Mouse (Mus musculus) left cerebral cortex, postnatal 14 days (tissue): ENCODE measurements around the gene Fam172a. TPM values are rescaled to one million over a fixed set of nuclear protein-coding genes. Genes with fewer than 3 reads are reported as not detected.

ENCODE experiments used
- DNase-seq, 2 experiments: peaks; one replicate each; pipeline ENCODE4 v3.0.0; 2021 to 2022; ENCODE audit warnings: low spot score in 2 of 2, mixed read lengths in 1 of 2
- intact Hi-C: fragments of 180-260 bp; cut with DNase I; formaldehyde crosslinking; loops from one replicate; pipeline ENCODE4 v1.15.1; 2025
- total RNA-seq, 2 experiments: library from RNA; stranded (reverse); gene quantifications; 2 replicates each; pipeline ENCODE4 v1.2.3; 2021

The Fam172a gene
- total RNA-seq, 2 experiments from 2014 or later: 39.8 to 41.5 TPM

DNA sequence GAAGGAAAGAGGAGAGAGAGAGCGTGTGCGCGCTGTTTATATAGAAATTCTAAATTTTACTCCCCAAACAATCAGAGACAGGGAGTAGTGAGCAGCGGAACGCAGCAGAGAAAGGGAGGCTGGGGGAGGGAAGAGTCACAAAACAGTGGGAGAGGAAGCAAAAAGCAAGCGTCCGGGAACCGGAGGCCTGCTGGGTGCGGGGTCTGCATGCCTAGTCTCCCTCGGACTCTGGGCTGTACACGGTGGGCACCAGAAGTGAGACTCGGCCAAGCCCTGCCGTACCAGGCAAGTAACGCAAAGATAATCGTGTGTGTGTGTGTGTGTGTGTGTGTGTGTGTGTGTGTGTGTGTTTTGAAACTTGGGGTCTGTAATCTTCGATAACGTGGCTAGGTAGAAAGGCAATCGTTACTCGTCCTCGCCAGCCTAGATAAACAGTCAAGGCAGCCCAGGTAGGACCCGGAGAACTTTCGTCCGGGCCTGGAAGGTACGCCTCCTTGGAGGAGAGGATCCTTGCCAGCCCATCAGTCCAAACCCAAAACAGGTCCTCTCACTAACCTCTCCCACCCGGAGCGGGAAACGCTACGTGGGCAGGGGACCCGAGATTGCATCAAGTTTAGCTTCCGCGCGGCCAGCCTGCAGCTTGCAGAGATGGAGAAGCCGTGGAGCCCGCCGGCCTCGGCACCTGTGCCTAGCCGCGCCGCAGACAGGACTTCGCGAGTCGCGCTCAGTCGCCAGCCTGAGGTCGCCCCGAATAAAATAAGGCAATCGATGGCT, 500.9 kb downstream of the Fam172a start:
- peak; percentile 30 to 34 for DNase-seq
- intact Hi-C loops: loop anchor here (2.0 to 10.0 kb wide), 7 partner anchors 225 to 1358 kb away; no protein-coding TSS in a partner anchor

DNA sequence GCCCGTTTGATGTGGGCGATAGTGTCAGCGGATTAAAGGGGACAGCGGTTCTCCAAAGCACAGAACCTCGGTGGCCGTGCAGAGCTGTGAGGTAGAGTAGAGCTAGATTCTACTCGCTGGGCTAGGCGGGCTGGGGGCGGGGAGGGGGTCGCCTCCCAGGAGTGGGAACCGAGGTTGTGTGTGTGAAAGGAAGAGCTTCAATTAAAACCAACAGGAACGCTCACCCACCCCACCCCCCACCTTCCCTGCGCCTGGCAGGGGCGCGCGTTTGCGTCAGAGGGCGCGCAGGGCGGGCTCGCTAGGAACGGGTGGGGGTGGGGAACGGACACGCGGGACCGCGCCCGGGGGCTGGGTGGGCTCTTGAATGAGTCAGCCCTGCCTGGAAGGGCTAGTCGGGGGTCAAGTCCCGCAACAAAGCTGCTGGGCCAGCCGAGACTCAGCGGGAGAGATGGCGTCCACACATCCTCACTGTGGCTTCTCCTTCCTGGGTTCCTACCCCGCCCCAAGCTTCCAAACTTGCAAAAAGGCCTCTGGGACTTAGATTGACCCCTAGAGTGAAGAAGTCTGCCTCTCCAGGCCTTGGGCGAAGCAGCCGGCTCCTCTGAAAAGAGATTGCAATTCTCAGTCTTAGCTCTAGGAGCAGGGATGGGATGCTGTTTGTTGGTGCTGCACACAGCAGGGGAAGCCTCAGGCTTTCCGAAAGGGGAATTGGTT, 501.7 kb downstream of the Fam172a start:
- DNase-seq: peak; percentile 67 to 76
- intact Hi-C loops: loop anchor here (2.0 to 10.0 kb wide), 7 partner anchors 224 to 1359 kb away; no protein-coding TSS in a partner anchor

GRCm38 (mm10) chr13:78205426-78205825, 503.6 kb downstream of the Fam172a start:
- no peak for DNase-seq
- intact Hi-C loops: loop anchor here (10.0 kb wide), 4 partner anchors 379 to 1361 kb away; no protein-coding TSS in a partner anchor

GRCm38 (mm10) chr13:78206891-78207430, 505.1 kb downstream of the Fam172a start:
- intact Hi-C loops: loop anchor here (10.0 kb wide), 4 partner anchors 378 to 1362 kb away; no protein-coding TSS in a partner anchor
- no peak for DNase-seq

DNA sequence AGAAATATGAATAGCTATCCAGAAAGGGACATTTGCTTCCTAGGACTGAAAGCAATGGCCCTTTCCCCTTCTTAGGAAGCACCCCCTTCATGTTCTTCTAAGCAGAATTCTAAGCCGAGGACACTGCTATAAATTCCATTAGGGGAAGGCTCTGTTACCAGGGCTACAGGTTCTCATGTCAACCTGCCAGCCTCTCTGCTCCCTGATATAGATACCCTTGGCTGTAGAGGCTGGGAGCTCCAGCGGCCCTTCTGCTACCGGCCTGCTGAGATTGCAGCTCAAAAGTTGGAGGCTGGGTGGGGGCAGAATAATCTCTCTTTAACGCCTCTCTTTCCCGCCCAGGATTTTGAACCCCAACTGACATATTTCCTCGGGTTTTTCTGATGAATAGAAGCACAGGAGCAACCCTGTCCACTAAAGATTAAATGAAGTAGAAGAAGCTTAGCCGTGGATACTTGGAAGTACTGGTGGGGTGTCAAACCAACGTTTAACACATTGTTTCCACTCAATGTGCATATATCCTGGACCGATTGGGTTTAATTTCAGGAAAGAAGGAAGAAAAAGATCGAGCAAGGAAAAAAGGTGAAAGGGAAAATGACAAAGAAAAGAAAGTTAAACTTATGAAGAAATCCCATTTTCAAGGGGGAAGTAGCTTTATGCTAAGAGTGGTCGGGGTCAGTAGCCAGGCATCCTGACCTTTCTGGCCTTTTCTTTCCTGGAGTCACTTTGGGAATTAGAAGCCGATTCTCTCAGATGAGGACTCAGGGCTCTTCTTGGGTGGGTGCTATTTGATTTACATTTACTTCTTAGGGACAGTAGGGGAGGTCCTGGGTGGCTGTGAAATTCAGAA, 506.2 kb downstream of the Fam172a start:
- no peak for DNase-seq
- intact Hi-C loops: loop anchor here (10.0 kb wide), 4 partner anchors 377 to 1363 kb away; no protein-coding TSS in a partner anchor

- no peak for DNase-seq
- intact Hi-C loops: loop anchor here (10.0 kb wide), 4 partner anchors 376 to 1364 kb away; no protein-coding TSS in a partner anchor
Observed at GRCm38 (mm10) chr13:78208689-78209410, 507.0 kb downstream of the Fam172a start.

- no peak for DNase-seq
- intact Hi-C loops: loop anchor here (10.0 kb wide), 4 partner anchors 375 to 1365 kb away; no protein-coding TSS in a partner anchor
Observed at GRCm38 (mm10) chr13:78209611-78210028, 507.8 kb downstream of the Fam172a start.

DNA sequence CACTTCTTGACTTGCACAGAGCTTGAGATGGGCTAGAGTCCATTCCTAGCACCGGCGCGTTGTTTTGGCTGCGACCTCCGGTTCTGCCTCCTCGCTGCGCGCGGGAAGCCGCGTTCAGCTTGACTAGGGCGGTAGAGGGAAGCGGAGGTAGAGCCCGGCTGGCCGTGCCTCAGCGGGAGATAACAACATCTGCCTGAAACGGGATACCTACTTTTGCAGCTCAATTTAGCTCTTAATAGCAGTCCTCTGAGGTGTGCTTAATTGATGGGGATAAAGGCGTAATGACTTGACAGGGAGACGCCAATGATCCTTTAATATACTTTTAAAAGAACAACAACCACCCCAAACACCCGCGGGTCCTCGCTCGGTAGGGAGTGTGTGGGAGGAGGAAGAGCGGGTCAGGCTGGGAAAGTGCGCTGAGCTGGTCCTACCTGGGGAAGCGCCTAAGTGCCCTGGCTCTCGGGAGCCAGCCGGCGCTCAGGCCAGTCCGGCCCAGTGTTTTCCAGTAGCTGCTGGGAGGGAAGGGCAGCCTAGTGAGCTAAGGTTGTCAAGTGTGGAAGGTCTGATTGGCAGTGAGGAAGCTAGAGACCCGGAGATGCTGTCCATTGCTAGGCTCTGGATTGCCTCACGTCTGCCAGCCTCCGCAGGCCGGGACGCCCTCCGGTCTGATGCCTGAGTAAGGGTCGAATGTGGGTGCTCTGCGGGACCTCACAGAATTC, 508.4 kb downstream of the Fam172a start:
- intact Hi-C loops: no loop called here
- DNase-seq: peak in 1 of 2 experiments; percentile 53

- intact Hi-C loops: no loop called here
- no peak for DNase-seq
Observed at GRCm38 (mm10) chr13:78210748-78211089, 508.9 kb downstream of the Fam172a start.

GRCm38 (mm10) chr13:78211231-78212010, 509.6 kb downstream of the Fam172a start:
- intact Hi-C loops: no loop called here
- no peak for DNase-seq

DNA sequence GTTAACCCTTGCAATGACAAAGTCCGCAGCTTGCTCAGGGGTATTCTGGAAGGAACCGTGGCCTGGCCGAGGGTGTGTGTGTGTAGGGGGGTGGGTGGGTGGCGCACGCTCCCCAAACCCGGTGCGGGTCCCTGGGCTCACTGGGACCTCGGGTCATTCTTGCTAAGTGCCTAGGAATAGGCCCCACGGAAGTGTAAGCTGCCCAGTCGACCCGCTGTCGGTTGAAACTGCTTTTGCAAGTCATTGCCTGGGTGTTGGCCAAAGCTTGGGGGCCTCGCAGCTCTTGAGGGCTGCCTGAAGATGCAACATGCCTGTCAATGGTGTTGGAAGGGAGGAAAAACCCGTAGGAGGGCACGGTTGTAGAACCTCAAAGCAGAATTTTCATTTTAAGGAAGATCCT, 510.3 kb downstream of the Fam172a start:
- DNase-seq: no peak
- intact Hi-C loops: no loop called here

GRCm38 (mm10) chr13:78213155-78213554, 511.3 kb downstream of the Fam172a start:
- intact Hi-C loops: no loop called here
- no peak for DNase-seq

DNA sequence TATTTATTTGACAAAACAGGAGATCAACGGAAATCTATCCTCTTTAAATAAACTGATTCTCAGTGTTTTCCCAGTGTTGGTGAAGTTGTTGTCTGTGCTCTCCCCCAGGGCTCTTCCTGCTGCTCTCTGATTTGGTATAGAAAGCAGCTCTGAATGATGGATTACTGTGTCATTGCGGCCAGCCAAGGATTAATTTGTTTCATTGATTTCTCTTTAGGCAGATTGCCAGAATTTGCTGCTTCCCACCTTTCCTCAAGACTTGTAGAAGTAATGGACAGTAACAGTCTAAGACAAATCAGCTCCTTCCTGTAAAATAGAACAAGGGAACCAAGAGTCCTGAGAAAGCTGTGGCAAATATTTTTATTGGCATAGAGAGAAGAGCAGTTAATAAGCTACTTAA, 513.4 kb downstream of the Fam172a start:
- no peak for DNase-seq

More for the DNA sequence above, 513.4 kb downstream of the Fam172a start:
- intact Hi-C loops: no loop called here
